Mouse (Mus musculus): ENCODE results near the gene Clps. TPM values are rescaled to one million over a fixed set of nuclear protein-coding genes. Genes with fewer than 3 reads are reported as not detected.

The Clps gene
- total and polyA plus RNA-seq, 2 experiments from 2014 or later: not detected

- no peaks in the 10 kb centered on the region for H3K9me3 ChIP-seq (ENCODE audit: low read length)
- DNase-seq (ENCODE audit: low spot score) (no peak), ATAC-seq (no peak)
- H3K36me3 ChIP-seq (ENCODE audit: insufficient read depth, low read length): peaks cover 60% of the 10 kb centered on the region
- no peak overlapping the region for H3K9ac ChIP-seq (replicated peaks; ENCODE audit: low read length)
- no peaks in the 10 kb centered on the region for H3K27me3 ChIP-seq (ENCODE audit: insufficient read depth, low read length)
- 88% methylated on average over 3 of the region's 3 CpGs for WGBS
- no peaks in the 10 kb centered on the region for H3K4me1 ChIP-seq (ENCODE audit: insufficient read depth, low read length)
- no peak for TF ChIP-seq CTCF (IDR thresholded peaks at IDR 0.05; ENCODE audit: low read depth)
- H3K27ac ChIP-seq: no peak overlapping the region
- no peak overlapping the region for H3K4me3 ChIP-seq (ENCODE audit: low read length)
- H3K4me2 ChIP-seq (ENCODE audit: low read depth, low read length): no peak overlapping the region
Measured at GRCm38 (mm10) chr17:28590596-28590995, 30.0 kb upstream of the Clps start.

GRCm38 (mm10) chr17:28588591-28588990 lies 28.0 kb upstream of the Clps start:
- H3K36me3 ChIP-seq (ENCODE audit: insufficient read depth, low read length): peaks cover 50% of the 10 kb centered on the region
- WGBS: 84% methylated on average over 2 of the region's 2 CpGs

DNA sequence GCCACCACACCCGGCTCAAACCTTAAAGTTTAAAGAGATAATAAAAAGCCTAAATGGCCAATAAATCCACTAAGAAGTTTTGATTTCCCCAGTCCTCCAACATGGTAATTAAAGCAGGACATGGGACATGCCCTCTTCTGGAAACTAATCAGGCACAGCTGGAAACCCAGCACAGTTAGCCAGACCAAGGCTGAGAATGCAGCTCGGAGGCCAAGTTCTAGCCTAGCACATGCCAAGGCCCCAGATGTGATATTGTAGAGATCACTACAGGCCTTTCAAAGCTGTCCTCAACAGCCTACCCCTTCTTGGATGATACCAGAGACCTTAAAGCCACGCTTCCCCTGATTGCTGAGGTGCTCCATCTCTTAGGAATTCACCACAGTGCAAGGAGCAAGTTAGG lies 25.9 kb upstream of the Clps start:
- DNase-seq (ENCODE audit: low spot score): no peak
- no peaks in the 10 kb centered on the region for H3K9me3 ChIP-seq (ENCODE audit: low read length)
- no peak overlapping the region for H3K27ac ChIP-seq
- H3K27me3 ChIP-seq (ENCODE audit: insufficient read depth, low read length): no peaks in the 10 kb centered on the region
- peaks cover 33% of the 10 kb centered on the region for H3K36me3 ChIP-seq (ENCODE audit: insufficient read depth, low read length)
- no peak for TF ChIP-seq CTCF (IDR thresholded peaks at IDR 0.05; ENCODE audit: low read depth)
- H3K4me2 ChIP-seq (ENCODE audit: low read depth, low read length): no peak overlapping the region
- no peak overlapping the region for H3K4me3 ChIP-seq (ENCODE audit: low read length)
- H3K4me1 ChIP-seq (ENCODE audit: insufficient read depth, low read length): no peaks in the 10 kb centered on the region
- no peak overlapping the region for H3K9ac ChIP-seq (replicated peaks; ENCODE audit: low read length)
- WGBS: 80% methylated on average over 3 of the region's 3 CpGs
- no peak for ATAC-seq

More at GRCm38 (mm10) chr17:28588591-28588990, 28.0 kb upstream of the Clps start:
- Histone ChIP-seq H3K27ac (no peak overlapping the region), H3K4me1 (ENCODE audit: insufficient read depth, low read length) (no peaks in the 10 kb centered on the region), H3K4me3 (ENCODE audit: low read length) (no peak overlapping the region), H3K4me2 (ENCODE audit: low read depth, low read length) (no peak overlapping the region), H3K9me3 (ENCODE audit: low read length) (no peaks in the 10 kb centered on the region), H3K27me3 (ENCODE audit: insufficient read depth, low read length) (no peaks in the 10 kb centered on the region), H3K9ac (replicated peaks; ENCODE audit: low read length) (no peak overlapping the region)
- DNase-seq (ENCODE audit: low spot score): no peak
- no peak for TF ChIP-seq CTCF (IDR thresholded peaks at IDR 0.05; ENCODE audit: low read depth)
- no peak for ATAC-seq

GRCm38 (mm10) chr17:28581056-28581455 lies 20.5 kb upstream of the Clps start:
- TF ChIP-seq CTCF (IDR thresholded peaks at IDR 0.05; ENCODE audit: low read depth): no peak
- no peaks in the 10 kb centered on the region for H3K27me3 ChIP-seq (ENCODE audit: insufficient read depth, low read length)
- no peak overlapping the region for H3K4me2 ChIP-seq (ENCODE audit: low read depth, low read length)
- DNase-seq (ENCODE audit: low spot score): no peak
- H3K36me3 ChIP-seq (ENCODE audit: insufficient read depth, low read length): no peaks in the 10 kb centered on the region
- no peak overlapping the region for H3K4me3 ChIP-seq (ENCODE audit: low read length)
- no peak for ATAC-seq
- H3K27ac ChIP-seq: no peak overlapping the region
- H3K4me1 ChIP-seq (ENCODE audit: insufficient read depth, low read length): peaks cover 2% of the 10 kb centered on the region; the same call in 1 of the 2 replicates
- H3K9ac ChIP-seq (replicated peaks; ENCODE audit: low read length): no peak overlapping the region
- no peaks in the 10 kb centered on the region for H3K9me3 ChIP-seq (ENCODE audit: low read length)
- 73% methylated on average over 2 of the region's 2 CpGs for WGBS

GRCm38 (mm10) chr17:28580396-28580795 lies 19.8 kb upstream of the Clps start:
- DNase-seq (ENCODE audit: low spot score) (peak; percentile 67), ATAC-seq (no peak)
- 4% methylated on average over 9 of the region's 9 CpGs for WGBS
- no peak overlapping the region for H3K4me2 ChIP-seq (ENCODE audit: low read depth, low read length)
- H3K9me3 ChIP-seq (ENCODE audit: low read length): no peaks in the 10 kb centered on the region
- no peak overlapping the region for H3K9ac ChIP-seq (replicated peaks; ENCODE audit: low read length)
- peaks cover 8% of the 10 kb centered on the region; the same call in 1 of the 2 replicates for H3K4me1 ChIP-seq (ENCODE audit: insufficient read depth, low read length)
- no peak overlapping the region for H3K27ac ChIP-seq
- H3K36me3 ChIP-seq (ENCODE audit: insufficient read depth, low read length): no peaks in the 10 kb centered on the region
- no peak overlapping the region for H3K4me3 ChIP-seq (ENCODE audit: low read length)
- no peaks in the 10 kb centered on the region for H3K27me3 ChIP-seq (ENCODE audit: insufficient read depth, low read length)
- no peak for TF ChIP-seq CTCF (IDR thresholded peaks at IDR 0.05; ENCODE audit: low read depth)

- peak within 1 kb of the TSS; percentile 51 for H3K9ac ChIP-seq (replicated peaks; ENCODE audit: low read length)
- no peaks in the 10 kb centered on the region for H3K27me3 ChIP-seq (ENCODE audit: insufficient read depth, low read length)
- 13% methylated on average over 47 of the region's 50 CpGs for WGBS
- H3K27ac ChIP-seq: no peak within 1 kb of the TSS
- ATAC-seq (peak; percentile 87), DNase-seq (ENCODE audit: low spot score) (peak; percentile 80)
- H3K4me1 ChIP-seq (ENCODE audit: insufficient read depth, low read length): peaks cover 11% of the 10 kb centered on the region
- TF ChIP-seq CTCF (IDR thresholded peaks at IDR 0.05; ENCODE audit: low read depth): peak; percentile 23; the same call in 1 of the 2 replicates
- no peaks in the 10 kb centered on the region for H3K36me3 ChIP-seq (ENCODE audit: insufficient read depth, low read length)
- H3K4me3 ChIP-seq (ENCODE audit: low read length): peak within 1 kb of the TSS; percentile 40
- H3K4me2 ChIP-seq (ENCODE audit: low read depth, low read length): peak within 1 kb of the TSS; percentile 65
- no peaks in the 10 kb centered on the region for H3K9me3 ChIP-seq (ENCODE audit: low read length)
Measured at GRCm38 (mm10) chr17:28575244-28576125, 14.9 kb upstream of the Clps start, which contains the start of gene Lhfpl5. Gene Lhfpl5 (plus strand): TSS chr17:28575641.

GRCm38 (mm10) chr17:28572941-28573340 lies 12.4 kb upstream of the Clps start:
- no peak overlapping the region for H3K9ac ChIP-seq (replicated peaks; ENCODE audit: low read length)
- H3K27me3 ChIP-seq (ENCODE audit: insufficient read depth, low read length): no peaks in the 10 kb centered on the region
- no peak overlapping the region for H3K4me3 ChIP-seq (ENCODE audit: low read length)
- H3K27ac ChIP-seq: no peak overlapping the region
- DNase-seq (ENCODE audit: low spot score) (no peak), ATAC-seq (no peak)
- 87% methylated on average over 6 of the region's 6 CpGs for WGBS
- no peaks in the 10 kb centered on the region for H3K9me3 ChIP-seq (ENCODE audit: low read length)
- no peak overlapping the region for H3K4me2 ChIP-seq (ENCODE audit: low read depth, low read length)
- H3K4me1 ChIP-seq (ENCODE audit: insufficient read depth, low read length): peaks cover 9% of the 10 kb centered on the region
- TF ChIP-seq CTCF (IDR thresholded peaks at IDR 0.05; ENCODE audit: low read depth): no peak
- H3K36me3 ChIP-seq (ENCODE audit: insufficient read depth, low read length): no peaks in the 10 kb centered on the region
